Mouse (Mus musculus): ENCODE measurements at regions not wholly inside any gene's neighbourhood (a gene's known extent, or its start where the extent isn't known, plus 50 kb on each side); places are given as distances from the start of the nearest gene placed in this dataset.
A peak's percentile ranks its signal among the peaks of the same experiment; 100 is the strongest.

DNA sequence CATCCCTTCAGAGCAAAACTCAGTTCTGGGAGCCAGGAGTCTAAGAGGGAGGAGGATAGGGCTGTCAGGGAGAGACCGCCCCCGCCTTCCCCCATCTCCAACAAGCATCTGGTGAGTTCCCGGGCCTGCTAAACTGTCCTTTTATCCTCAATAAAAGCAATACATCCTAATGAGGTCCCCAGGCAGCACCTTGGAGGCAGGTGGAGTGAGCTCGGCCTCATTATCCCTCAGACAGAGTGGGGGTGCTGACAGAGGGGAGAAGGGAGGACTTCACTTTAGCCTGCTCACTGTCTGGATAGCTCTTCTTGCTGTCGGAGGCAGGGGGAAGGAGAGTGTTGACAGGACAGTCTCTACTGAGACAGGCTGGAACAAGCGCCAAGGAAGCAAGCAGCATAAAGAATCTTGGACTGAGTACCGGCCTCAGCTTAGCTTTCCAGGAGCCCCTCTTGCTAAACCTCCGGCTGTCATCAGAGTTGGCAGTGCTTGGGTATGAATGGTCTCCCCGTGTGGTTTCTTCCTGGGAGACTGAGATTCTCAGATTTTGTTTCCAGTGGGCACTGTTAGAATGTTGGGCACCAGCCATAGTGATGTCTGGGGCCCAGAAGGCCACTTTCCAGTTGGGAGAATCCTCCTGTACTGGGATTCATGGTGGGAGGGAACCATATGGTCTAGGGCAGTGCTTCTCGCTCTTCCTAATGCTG lies 537.3 kb downstream of the Tbc1d22a start:
- Histone ChIP-seq H3K4me3 (ENCODE audit: low read depth, low read length) (no peak overlapping the region), H3K27ac (ENCODE audit: low read length) (no peak overlapping the region), H3K9ac (replicated peaks; ENCODE audit: low read depth) (no peak overlapping the region), H3K4me2 (replicated peaks; ENCODE audit: low read depth, low read length) (no peak overlapping the region), H3K27me3 (replicated peaks; ENCODE audit: insufficient read depth, low read length) (no peaks in the 10 kb centered on the region), H3K9me3 (ENCODE audit: low read length) (no peaks in the 10 kb centered on the region), H3K4me1 (ENCODE audit: insufficient read depth, low read depth, low read length) (no peaks in the 10 kb centered on the region), H3K36me3 (ENCODE audit: insufficient read depth, low read length) (no peaks in the 10 kb centered on the region)
- 67% methylated on average over 10 of the region's 10 CpGs for WGBS
- no peak for DNase-seq (ENCODE audit: low spot score)
- no peak for TF ChIP-seq CTCF (IDR thresholded peaks at IDR 0.05)
- TF ChIP-seq EP300 (IDR thresholded peaks at IDR 0.05), result no peak
- ATAC-seq, result no peak

DNA sequence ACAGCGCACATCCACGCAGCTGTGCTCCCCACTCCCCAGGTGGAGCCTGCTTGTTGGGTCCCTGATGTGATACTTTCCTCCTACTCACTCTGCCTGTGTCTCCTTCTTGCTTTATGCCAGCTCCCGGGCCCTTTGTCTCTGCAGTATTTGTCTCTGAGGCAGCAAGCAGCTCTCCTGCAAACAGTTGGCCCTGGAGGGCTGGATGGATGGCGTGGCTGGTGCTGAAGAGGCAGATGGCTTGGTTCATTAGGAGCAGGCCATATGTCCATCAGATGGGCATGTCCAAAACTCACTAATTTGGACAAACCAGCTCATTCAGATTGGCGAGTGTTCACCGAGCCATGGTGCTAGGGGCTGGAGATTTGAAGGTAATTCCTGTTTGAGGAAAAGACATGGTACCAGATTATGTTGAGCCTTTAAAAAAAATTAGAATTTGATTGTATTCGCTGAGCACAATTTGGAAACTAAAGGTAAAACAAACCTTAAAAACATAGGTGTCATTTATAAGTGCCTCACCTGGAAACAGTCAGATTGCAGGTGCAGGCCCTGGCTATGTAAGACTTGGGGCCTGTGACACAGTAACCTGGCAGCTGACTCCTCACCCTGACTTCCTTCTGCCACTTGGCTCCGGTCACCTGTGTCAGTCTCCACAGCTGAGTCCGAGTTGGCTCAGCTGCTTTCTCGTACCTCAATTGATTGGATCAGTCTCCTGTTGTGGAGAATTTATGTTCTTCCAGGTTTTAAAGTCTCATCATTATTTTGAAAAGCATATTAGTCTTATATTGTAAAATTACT lies 549.5 kb downstream of the Tbc1d22a start:
- WGBS, result 79% methylated on average over 10 of the region's 10 CpGs
- ATAC-seq, result no peak
- H3K4me2 ChIP-seq (replicated peaks; ENCODE audit: low read depth, low read length), result no peak overlapping the region

DNA sequence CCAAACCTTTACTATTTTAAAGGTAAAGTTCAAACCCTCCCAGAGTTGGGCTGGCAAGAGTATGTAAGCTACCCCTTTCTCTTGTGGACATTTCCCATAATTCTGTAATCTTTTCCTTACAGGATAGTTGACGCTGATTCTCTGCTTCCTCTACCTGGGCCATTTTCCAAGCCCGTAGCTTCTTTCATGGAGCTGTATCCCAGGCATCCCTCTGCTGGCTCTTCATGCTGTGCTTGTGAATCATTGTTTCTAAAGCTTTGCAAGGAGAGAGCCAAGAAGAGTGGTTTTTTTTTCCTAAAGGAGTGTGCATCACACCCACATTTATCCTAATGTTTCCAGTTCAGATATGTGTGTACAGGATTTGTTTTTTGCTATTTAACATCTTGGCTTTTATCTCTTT lies 553.4 kb downstream of the Tbc1d22a start:
- H3K36me3 ChIP-seq (ENCODE audit: insufficient read depth, low read length), result no peaks in the 10 kb centered on the region
- H3K4me1 ChIP-seq (ENCODE audit: insufficient read depth, low read depth, low read length), result no peaks in the 10 kb centered on the region; the same call in 1 of the 2 replicates
- WGBS, result 70% methylated on average over 2 of the region's 2 CpGs
- TF ChIP-seq CTCF (IDR thresholded peaks at IDR 0.05) (no peak), EP300 (IDR thresholded peaks at IDR 0.05) (no peak)
- H3K4me2 ChIP-seq (replicated peaks; ENCODE audit: low read depth, low read length), result no peak overlapping the region
- H3K9me3 ChIP-seq (ENCODE audit: low read length), result no peaks in the 10 kb centered on the region
- DNase-seq (ENCODE audit: low spot score), result no peak
- no peak for ATAC-seq
- H3K27ac ChIP-seq (ENCODE audit: low read length), result no peak overlapping the region
- H3K4me3 ChIP-seq (ENCODE audit: low read depth, low read length), result no peak overlapping the region
- H3K9ac ChIP-seq (replicated peaks; ENCODE audit: low read depth), result no peak overlapping the region
- no peaks in the 10 kb centered on the region for H3K27me3 ChIP-seq (replicated peaks; ENCODE audit: insufficient read depth, low read length)

More for the DNA sequence above, 549.5 kb downstream of the Tbc1d22a start:
- no peaks in the 10 kb centered on the region for H3K9me3 ChIP-seq (ENCODE audit: low read length)
- DNase-seq (ENCODE audit: low spot score), result no peak
- no peak overlapping the region for H3K27ac ChIP-seq (ENCODE audit: low read length)
- no peak overlapping the region for H3K4me3 ChIP-seq (ENCODE audit: low read depth, low read length)
- no peak overlapping the region for H3K9ac ChIP-seq (replicated peaks; ENCODE audit: low read depth)
- H3K27me3 ChIP-seq (replicated peaks; ENCODE audit: insufficient read depth, low read length), result no peaks in the 10 kb centered on the region
- TF ChIP-seq EP300 (IDR thresholded peaks at IDR 0.05), result no peak
- TF ChIP-seq CTCF (IDR thresholded peaks at IDR 0.05), result no peak
- H3K4me1 ChIP-seq (ENCODE audit: insufficient read depth, low read depth, low read length), result no peaks in the 10 kb centered on the region
- no peaks in the 10 kb centered on the region for H3K36me3 ChIP-seq (ENCODE audit: insufficient read depth, low read length)

DNA sequence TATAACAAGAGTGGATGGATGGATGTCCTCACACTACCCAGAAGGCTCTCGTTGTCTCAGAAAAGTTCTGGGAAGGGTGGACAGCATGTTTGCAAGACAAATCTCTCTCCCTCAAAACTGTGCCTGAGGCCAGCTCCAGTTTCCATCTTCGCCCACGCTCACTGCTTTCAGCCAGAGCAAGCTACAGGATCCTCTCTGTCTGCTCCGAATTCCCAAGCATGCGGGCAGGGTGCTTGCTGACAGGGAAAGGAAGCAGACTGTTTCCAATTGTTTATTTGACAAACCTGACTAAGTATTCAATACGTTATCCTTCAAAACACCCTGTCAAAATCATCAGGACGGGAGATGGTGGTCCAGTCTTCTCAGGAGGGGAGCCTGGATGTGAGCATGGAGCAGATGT lies 558.8 kb downstream of the Tbc1d22a start:
- 32% methylated on average over 7 of the region's 7 CpGs for WGBS
- Histone ChIP-seq H3K4me3 (ENCODE audit: low read depth, low read length) (no peak overlapping the region), H3K27ac (ENCODE audit: low read length) (no peak overlapping the region), H3K4me1 (ENCODE audit: insufficient read depth, low read depth, low read length) (no peaks in the 10 kb centered on the region; the same call in 1 of the 2 replicates), H3K9me3 (ENCODE audit: low read length) (no peaks in the 10 kb centered on the region), H3K4me2 (replicated peaks; ENCODE audit: low read depth, low read length) (no peak overlapping the region), H3K27me3 (replicated peaks; ENCODE audit: insufficient read depth, low read length) (no peaks in the 10 kb centered on the region), H3K36me3 (ENCODE audit: insufficient read depth, low read length) (no peaks in the 10 kb centered on the region), H3K9ac (replicated peaks; ENCODE audit: low read depth) (no peak overlapping the region)
- no peak for DNase-seq (ENCODE audit: low spot score)
- ATAC-seq, result peak; percentile 16; the same call in 1 of the 2 replicates
- no peak for TF ChIP-seq EP300 (IDR thresholded peaks at IDR 0.05)
- TF ChIP-seq CTCF (IDR thresholded peaks at IDR 0.05), result no peak

DNA sequence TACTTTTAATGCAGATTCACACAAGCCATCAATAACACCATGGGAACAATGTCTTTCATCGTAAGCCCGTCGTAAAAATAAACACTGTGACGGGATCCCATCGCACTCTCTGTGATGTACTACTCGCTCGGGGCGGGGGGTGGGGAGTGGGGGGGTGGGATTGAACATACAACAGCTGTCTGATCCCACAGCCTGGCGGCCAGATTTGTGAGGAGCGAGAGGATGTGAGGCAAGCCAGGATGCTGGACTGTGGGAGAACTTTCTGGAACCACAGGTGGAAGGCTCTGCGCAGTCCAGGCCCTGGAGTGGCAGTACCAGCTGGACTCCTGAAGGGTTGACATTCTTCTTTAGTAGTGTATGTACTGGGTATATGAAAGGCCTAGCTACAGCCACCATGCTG lies 563.7 kb downstream of the Tbc1d22a start:
- no peak overlapping the region for H3K9ac ChIP-seq (replicated peaks; ENCODE audit: low read depth)
- peak; percentile 77 for ATAC-seq
- no peak for TF ChIP-seq EP300 (IDR thresholded peaks at IDR 0.05)
- no peak for TF ChIP-seq CTCF (IDR thresholded peaks at IDR 0.05)
- no peak overlapping the region for H3K4me2 ChIP-seq (replicated peaks; ENCODE audit: low read depth, low read length)
- no peaks in the 10 kb centered on the region for H3K36me3 ChIP-seq (ENCODE audit: insufficient read depth, low read length)
- 57% methylated on average over 11 of the region's 11 CpGs for WGBS
- DNase-seq (ENCODE audit: low spot score), result peak; percentile 41
- H3K9me3 ChIP-seq (ENCODE audit: low read length), result no peaks in the 10 kb centered on the region
- H3K4me1 ChIP-seq (ENCODE audit: insufficient read depth, low read depth, low read length), result no peaks in the 10 kb centered on the region
- H3K27me3 ChIP-seq (replicated peaks; ENCODE audit: insufficient read depth, low read length), result no peaks in the 10 kb centered on the region
- H3K27ac ChIP-seq (ENCODE audit: low read length), result no peak overlapping the region
- H3K4me3 ChIP-seq (ENCODE audit: low read depth, low read length), result no peak overlapping the region

DNA sequence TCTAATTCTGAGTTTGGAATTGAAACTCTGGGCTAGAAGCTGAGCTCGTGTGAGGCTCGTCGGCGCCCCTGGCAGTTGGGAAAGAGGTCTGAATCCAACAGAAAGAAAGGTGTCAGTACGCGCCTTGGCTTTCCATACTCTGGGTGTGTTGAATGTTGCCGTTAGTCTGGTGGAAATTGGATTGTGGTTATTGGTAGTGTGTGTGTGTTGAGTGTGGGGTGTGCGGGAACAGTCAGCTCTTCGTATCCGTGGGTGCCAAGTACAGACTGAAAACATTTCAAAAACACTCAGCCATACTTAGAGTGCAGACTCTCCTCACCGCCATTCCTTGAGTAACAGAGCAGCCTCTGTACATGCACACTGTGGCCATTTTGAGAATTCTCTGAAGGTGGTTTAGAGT lies 566.9 kb downstream of the Tbc1d22a start:
- Histone ChIP-seq H3K27ac (ENCODE audit: low read length) (no peak overlapping the region), H3K9ac (replicated peaks; ENCODE audit: low read depth) (no peak overlapping the region), H3K4me2 (replicated peaks; ENCODE audit: low read depth, low read length) (no peak overlapping the region), H3K36me3 (ENCODE audit: insufficient read depth, low read length) (no peaks in the 10 kb centered on the region), H3K4me1 (ENCODE audit: insufficient read depth, low read depth, low read length) (no peaks in the 10 kb centered on the region), H3K9me3 (ENCODE audit: low read length) (no peaks in the 10 kb centered on the region), H3K4me3 (ENCODE audit: low read depth, low read length) (no peak overlapping the region), H3K27me3 (replicated peaks; ENCODE audit: insufficient read depth, low read length) (no peaks in the 10 kb centered on the region)
- TF ChIP-seq EP300 (IDR thresholded peaks at IDR 0.05), result no peak
- no peak for TF ChIP-seq CTCF (IDR thresholded peaks at IDR 0.05)
- ATAC-seq (no peak), DNase-seq (ENCODE audit: low spot score) (no peak)
- WGBS, result 82% methylated on average over 11 of the region's 11 CpGs

Data from lung, postnatal 0 days (tissue).